Mouse (Mus musculus): Measurements from ENCODE around the gene Vac14.
"Not testable (repeated sequence)": the region's sequence is repeated elsewhere in the genome, so short reads cannot be mapped to it uniquely, and the experiment has no call there.

The Vac14 gene

DNA sequence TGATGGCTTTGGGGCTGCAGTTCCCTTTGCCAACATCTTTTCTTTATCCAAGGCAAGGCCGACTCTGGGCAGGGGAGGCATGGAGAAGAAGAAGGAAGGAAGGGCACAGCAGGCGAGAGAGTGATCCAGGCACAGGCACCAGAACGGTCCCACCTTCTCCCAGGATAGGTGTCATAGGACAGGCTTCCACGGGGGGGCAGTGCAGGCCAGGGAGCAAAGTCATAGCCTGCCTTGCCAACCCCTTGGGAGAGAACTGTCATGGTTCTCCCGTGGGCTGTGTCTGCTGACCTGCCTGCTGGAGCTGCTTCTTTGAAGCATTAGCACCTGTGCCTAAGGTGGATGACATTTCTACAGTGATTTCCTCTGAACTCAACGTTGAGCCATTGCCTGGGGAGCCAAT lies 27.7 kb downstream of the Vac14 start:
- peak; percentile 14 for DNase-seq (ENCODE audit: extremely low read depth, insufficient read length, low spot score)

DNA sequence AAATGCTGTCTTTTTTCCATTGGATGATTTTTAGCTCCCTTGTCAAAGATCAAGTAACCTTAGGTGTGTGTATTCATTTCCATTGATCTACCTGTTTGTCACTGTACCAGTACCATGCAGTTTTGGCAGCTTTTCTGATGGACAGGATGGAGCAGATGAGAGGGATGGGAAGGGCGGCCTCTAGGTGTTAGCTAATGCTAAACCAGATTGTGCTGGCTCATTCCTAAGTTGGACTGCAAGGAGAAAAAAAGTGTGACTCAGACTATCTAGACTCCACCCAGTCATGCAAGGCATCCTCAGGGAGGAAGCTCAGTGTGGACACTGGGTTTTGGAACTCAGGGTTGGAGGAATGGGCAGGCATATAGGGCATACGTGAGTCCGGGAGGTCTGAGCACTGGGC lies 30.2 kb downstream of the Vac14 start:
- no peak for DNase-seq (ENCODE audit: extremely low read depth, insufficient read length, low spot score)

DNA sequence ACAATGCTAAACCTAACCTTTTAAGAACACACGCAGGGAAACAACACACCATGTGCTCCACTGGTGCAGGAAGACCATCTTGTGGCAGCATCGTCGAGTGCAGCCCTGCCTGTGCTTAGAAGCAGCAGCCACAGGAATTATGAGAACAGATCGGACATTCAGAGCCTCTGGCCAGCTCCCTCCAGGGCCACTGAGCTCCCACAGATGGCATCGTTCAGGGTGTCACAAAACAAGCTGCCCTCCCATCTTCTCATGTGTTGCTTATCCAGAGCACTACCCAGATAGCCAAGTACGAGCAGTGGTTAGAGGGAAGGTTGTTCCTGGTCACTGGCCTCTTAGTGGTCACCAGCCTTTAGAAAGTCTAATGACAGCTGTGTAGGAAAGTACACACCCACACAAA lies 30.9 kb downstream of the Vac14 start:
- no peak for DNase-seq (ENCODE audit: extremely low read depth, insufficient read length, low spot score)

DNA sequence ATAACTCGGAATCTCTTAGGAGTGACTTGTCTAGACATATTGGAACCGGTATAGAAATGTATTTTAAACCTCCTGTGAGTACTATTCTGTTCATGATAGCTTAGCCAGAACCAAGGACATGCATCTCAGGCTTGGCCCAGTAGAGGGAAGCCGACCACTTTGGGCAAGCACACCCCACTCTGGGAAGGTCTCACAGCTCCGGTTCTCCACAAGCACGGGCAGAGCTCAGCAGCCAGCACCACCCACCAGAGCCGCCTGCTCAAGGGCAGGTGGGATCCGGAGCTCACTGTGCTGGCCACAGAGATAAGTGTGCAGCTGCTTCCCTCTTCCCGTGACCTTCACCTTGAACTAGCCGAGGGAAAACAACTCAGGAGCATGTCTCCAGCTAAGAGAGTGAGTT lies 32.5 kb downstream of the Vac14 start:
- DNase-seq (ENCODE audit: extremely low read depth, insufficient read length, low spot score) = no peak

DNA sequence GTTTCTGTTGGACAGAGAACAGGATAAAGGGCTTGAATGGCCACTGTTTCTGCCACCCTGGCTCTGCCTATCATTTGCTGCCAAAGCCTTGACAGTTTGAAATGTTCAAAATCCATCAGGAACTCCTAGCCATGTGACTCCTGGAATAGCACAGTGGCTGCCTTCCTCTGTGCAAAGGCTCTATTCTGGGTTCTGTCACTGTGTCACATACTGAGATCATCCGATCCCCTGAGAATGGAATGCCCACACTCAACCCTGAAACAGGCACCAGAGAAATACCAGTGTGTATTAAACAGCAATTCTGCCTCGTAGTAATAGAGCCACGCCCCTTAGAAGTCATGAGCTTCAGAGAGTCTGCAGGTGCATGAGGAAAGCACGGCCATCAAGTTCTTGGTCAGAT lies 33.5 kb downstream of the Vac14 start:
- DNase-seq (ENCODE audit: extremely low read depth, insufficient read length, low spot score) = no peak

DNA sequence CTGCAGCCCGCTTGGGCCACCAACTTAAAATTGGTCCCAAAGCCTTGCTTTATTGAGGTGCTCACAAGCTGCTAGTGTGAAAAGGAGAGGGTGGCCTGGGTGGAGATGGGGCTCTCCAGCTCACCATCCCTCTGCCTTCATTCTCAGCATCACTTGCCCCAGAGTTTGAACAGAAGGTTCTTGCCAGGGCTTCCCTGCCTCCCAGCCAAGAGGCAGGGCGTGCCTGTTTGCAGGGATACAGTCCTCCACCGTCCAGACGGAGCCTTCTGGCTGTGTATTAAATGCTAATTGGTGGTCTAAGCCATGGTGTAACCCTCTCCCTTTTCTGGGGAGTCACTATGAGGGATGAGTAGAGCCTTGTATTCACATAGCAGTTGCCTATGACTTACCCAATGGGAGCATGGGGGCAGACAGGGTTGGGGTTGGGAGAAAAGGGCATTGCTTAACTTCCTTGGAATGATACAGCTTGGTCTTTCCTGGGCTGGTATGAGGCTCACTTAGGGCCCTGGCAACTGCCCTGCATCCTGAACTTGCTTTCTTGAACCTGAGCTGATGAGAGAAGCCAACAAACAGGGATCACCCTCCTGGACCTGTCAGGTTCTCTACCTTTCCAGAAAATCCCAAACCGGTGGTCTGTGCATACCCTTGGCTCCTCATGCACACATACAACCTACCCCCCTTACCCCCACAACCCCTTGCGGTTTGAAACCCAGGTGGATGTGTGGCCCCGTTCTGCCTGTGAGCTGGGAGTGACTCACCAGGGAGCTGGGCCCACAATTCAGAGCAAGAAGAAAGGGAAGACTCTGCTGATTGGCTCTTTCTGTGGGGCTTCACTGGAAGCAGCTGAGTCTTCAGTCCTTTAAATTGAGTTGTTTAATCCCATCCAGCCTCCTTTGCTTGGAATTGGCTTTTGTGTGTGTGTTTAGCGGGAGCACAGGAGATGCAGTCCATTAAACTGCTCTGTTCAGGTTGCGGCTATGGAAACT lies 36.0 kb downstream of the Vac14 start:
- DNase-seq (ENCODE audit: extremely low read depth, insufficient read length, low spot score) = no peak

DNA sequence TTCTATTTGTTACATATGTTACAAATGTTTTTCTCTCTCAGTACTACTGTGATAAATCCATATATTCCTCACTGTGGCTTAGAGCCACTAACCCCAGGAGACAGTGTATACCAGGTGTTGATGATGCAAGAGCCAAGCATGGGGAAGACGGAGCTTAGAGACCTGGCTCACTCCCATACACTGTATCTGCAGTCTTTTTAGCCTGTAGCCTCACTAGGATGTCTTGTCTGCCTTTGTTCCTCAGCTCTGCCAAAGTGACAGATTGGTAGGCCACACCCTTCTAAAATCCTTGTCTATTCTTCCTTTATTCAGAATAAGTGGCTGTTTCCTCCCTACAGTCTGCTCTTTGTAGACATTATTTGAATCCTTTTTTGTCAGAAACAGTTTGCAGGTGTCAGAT lies 37.4 kb downstream of the Vac14 start:
- DNase-seq (ENCODE audit: extremely low read depth, insufficient read length, low spot score) = no peak

DNA sequence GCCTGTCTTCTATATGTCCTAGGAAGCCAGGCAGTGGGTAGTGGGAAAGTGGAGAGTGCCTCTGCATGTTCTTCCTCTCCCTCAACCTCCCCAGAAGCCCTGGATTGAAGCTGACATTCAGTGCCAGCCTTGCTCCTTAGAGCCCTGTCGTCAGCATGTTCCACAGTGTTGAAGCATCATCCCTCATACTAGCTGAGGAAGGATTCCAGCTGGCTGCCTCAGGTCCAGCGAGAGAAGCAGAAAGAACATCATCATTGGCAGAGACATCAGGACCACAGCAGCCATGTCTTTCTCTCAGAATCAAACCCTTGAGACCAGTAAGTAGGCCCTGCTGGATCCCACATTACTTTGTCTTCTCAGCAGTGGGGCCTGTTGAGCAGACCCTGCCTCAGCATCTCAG lies 39.3 kb downstream of the Vac14 start:
- DNase-seq (ENCODE audit: extremely low read depth, insufficient read length, low spot score) = no peak

DNA sequence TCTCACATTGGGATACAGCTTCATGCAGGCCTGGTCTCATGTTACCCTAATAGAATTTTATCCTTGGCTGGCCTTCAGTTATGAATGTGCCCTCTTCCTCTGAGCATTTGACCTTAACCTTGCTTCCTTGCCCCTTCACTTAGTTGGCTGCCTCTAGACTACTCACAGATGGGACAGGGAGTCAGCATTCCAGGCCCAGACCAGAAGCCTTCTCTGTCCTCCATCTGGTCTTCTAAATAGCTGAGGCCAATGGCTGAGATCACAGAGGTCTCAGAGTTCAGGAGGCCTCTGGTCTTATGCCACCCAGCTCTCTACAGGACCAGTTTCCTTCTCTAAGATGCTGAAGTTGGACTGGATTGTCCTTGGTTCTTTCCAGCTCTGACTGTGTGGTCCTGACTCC lies 41.7 kb downstream of the Vac14 start:
- no peak for DNase-seq (ENCODE audit: extremely low read depth, insufficient read length, low spot score)

DNA sequence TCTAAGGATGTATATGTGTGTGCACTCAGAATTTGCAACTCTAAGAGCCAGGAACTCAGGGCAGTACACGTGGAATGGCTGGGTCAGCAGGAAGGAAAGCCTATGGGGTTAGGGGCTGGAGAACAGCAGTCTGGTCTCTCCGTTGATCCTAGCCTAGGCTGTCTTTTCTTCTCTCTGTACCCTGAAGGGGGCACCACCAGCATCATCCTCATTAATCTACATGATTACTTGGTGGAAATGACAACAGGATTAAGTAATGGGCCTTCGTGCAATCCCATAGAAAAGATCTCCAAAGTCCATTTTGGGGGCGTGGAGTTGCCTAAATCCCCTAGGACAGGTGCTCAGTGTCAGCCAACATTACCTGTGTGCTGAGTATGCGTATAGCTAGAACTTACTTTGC lies 44.2 kb downstream of the Vac14 start:
- DNase-seq (ENCODE audit: extremely low read depth, insufficient read length, low spot score) = no peak

DNA sequence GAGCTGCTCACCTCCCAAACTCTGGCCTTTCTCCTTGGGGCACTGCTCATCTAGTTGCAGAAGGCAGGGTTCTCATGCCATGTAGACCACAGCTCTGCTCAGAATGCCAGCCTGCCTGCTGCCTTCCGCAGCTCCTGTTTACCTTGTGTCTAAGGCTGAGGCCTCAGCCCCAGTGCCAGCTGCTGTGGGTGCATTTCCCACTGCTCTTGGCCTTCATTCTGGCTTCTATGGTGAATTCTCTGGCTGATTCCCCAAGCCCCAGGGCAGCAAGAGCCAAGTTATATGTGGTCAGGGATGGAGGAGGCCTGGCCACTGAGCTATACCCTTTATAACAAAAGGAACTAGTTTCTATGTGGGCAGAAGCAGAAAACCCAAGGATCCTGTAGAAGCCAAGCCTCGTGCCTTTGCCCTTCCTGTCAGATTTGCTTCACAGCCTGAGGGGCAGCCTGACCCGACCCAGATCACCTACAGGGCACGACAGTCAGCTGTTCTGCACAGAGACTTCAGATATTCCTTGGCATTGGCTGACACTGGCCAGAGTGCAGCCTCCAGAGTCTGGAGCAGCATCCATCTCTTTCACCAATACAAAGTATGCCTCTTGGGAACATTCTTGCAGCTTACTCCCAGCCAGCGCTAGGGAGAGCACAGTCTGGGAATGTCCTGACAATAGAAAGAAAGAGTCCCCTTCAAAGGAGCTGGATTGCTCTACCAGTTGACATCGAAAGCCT lies 44.8 kb downstream of the Vac14 start:
- no peak for DNase-seq (ENCODE audit: extremely low read depth, insufficient read length, low spot score)

DNA sequence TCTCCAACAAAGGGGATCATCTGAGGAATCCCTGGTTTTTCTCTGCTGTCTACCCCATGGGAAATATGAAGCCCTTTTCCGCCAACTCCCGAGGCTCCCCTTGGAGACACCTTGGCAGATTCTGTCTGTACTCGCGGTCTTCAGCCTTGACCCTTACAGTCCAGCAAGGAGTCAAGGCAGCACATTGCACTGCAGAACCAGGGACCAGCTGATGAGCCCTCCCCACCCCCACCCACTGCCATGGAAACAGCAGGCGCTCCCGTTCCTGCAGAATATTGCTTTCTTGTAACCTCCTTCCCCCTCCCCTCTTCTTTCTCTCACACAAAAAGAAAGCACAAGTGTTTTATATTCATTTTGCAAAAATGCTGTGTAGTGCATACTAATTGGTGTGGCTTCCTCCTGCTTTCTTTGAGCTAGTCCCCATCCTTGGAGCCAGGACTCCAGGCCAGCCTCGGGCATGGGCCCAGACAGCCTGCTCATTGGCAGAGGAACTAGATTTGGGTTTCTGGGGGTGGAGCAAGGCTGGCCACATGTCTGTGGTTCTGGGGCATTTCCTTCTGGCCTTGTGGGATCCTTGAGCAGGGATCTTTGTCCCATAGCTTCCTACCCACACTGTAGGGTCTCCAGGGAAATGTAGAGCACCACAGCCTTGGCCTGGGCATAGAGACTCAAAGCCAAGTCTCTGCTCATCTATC lies 46.0 kb downstream of the Vac14 start:
- DNase-seq (ENCODE audit: extremely low read depth, insufficient read length, low spot score) = peak; percentile 34

DNA sequence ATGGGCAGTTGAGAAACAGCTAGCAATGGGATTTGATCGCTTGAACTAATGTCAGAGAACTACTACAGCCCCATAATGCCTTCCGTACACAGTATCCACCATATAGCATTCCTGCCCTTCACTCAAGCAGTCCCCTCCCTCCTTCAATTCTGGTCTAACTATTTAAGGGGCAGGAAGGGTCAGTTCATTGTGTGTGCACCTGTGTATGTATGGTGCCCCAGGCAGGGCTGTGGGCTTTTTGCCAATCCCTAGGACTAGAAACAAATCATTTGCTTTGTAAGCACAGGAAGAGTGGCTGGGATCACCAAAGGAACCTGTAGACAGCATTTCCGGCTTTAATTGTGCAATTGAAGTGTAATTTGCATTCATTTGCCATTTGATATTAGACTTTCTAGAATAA lies 46.6 kb downstream of the Vac14 start:
- no peak for DNase-seq (ENCODE audit: extremely low read depth, insufficient read length, low spot score)

DNA sequence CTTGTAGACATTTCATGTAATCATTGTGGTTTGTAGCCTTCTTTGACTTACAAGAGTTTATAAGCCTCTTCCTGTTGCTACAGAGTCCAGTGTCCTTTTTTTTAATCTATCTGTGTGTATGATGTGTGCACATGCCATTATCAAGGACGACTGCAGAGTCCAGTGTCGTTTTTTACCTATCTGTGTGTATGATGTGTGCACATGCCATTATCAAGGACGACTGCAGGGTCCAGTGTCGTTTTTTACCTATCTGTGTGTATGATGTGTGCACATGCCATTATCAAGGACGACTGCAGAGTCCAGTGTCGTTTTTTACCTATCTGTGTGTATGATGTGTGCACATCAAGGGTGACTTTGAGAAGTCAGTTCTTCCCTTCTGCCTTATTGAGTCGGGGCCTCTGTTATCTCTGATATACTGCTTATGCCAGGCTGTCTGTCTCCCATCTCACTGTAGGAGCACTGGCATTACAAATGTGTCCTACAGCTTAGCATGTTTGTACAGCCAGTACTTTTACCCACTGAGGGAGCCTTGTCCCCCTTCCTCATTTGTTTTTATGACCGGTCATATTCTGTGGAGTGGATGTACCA lies 49.3 kb downstream of the Vac14 start:
- DNase-seq (ENCODE audit: extremely low read depth, insufficient read length, low spot score) = not testable (repeated sequence)

DNA sequence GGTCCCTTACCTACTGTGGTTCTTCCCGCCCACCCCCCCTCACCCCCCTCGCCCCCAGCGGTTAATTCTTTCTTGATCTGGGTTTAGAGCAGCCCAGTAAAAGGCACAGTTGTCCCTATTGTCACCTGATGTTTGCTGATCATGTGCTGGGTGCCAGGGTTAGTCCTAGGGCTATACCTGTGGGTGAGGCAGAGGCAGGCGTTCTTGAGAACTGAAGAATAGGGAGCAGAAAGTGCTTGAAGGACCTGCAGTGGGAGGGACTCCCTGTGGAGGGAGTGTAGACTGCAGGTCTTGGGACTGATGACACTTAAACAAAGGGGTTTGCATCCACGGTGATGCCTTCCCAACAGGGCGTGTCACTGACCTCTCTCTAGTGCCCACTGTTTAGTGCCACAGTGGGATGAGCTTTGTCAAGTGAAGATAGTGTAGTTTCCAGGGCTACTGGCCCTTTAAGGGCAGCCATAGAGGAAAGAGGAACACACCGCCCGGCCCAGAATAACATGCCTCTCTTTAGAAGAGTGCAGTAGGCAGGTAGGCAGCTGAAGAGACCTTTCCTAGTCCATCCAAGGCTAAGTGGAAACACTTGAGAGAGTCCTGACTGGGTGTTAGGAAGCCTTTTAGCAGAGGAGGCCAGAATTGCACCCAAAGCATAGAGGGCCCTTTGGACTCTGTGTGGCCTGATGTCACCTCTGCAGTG lies 51.7 kb downstream of the Vac14 start:
- no peak for DNase-seq (ENCODE audit: extremely low read depth, insufficient read length, low spot score)

DNA sequence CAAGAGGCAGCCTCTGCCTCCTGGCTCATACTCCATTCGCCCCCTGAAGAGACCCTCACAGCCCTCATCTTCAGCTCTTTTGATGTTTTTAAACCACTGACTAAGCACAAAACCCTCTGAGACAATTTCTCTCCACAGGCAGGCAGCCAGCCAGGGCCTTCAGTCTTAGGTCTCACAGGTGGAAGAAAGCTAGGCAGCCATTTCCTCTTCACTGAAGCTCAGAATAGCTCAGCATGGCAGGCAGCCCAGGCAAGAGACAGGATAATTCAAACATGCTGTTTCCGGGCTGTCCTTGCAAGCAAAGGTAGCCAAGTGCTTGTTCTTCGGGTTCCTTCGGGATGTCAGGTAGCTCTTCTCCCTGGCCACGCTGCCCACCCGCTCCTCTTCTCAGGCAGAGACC lies 52.9 kb downstream of the Vac14 start:
- DNase-seq (ENCODE audit: extremely low read depth, insufficient read length, low spot score) = no peak

DNA sequence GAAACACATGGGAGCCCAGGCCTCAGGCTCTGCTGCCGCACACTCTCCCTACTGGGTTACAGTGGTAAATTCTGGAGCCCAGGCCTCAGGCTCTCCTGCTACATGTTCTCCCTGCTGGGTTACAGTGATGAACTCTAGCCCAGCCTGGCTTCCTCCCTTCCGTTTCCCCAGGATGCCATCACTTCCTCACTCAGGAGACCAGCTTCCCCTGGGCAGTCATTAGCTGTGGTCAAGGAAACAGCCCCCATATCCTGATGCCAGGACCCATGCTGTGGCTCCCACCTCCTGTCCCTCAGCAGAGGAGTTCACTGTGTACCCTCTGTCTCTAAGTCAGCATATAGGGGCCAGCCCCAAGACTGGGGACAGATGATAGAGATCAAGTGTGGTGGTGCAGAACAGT lies 53.7 kb downstream of the Vac14 start:
- DNase-seq (ENCODE audit: extremely low read depth, insufficient read length, low spot score) = no peak

DNA sequence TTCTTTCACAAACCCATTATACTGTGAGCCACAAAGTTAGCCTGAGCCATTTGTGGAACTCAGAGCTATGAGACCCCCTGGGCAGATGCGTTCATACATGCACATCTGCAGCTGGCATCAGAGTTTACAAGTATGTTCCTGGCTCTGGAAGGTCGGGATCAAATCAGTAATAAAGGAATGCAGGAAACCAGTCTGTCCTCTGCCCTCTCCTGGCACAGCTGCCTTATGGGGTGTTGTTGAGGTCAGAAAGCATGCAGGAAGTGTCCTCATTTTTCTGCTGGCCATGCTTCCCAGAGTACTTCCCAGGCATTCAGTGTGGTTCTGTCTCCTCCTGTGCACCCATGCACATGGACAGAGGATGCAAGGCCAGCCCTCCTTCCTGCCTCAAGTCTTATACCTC lies 54.8 kb downstream of the Vac14 start:
- no peak for DNase-seq (ENCODE audit: extremely low read depth, insufficient read length, low spot score)

DNA sequence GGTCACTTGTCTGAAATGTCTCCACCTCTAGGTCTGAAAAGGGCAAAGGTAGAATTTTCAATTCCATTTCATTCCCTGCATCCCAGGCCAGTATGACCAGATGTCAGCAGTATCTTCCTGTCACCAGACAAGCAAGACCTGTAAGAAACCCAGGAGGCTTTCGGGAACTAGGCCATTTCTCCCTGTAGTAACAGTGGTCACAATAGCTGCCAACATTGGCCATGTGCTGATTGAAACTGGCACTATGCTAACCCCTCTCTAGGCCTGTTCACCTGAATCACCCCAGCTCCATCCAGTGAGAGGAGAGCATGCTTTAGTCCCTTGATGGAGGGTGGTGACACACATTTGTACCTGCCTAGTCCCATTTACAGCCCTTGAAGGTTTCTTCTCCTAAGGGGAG lies 56.2 kb downstream of the Vac14 start:
- DNase-seq (ENCODE audit: extremely low read depth, insufficient read length, low spot score) = no peak

DNA sequence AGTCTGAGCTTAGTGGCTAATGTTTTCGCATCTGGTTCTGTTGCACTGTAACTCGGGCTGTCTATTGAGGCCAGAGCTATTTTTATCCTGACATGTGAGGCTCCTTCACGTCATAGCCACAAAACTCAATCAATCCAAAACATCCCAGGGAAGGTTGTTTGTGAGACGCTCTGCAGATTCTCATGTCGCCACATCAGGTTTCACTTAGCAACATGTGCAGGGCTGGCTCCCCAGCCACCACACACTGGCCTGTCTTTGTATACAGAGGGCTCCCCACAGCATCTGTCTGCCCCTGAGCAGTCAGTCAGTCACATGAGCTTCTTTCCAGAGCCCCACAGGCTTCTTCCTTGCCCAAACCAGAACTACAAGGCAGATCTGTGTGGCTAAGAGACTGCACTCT lies 58.3 kb downstream of the Vac14 start:
- DNase-seq (ENCODE audit: extremely low read depth, insufficient read length, low spot score) = no peak

Measured in 3134 (cell line).